Mouse (Mus musculus): ENCODE data around the gene Hes7.

DNA sequence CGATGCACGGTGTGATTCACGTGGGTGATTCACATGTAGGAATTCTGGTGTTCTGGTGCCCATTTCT lies 5.5 kb downstream of the Hes7 start, which contains the start of gene Aloxe3:
- TF ChIP-seq CTCF (IDR thresholded peaks at IDR 0.05; ENCODE audit: extremely low read depth, insufficient read depth, insufficient read length, insufficient replicate concordance) (no peak), POLR2A (IDR thresholded peaks at IDR 0.05; ENCODE audit: low read depth, low read length) (no peak)
